Mouse (Mus musculus) C2C12 (cell line): ENCODE measurements around the gene Ppme1.

Experiments used
- CTCF ChIP-seq: IDR thresholded peaks from one replicate; pipeline ENCODE4 v1.5.1; 2011; ENCODE audit not compliant: control insufficient read depth, insufficient read depth, insufficient read length
- MAX ChIP-seq: IDR thresholded peaks from one replicate; pipeline ENCODE4 v1.6.1; 2011; ENCODE audit warnings: mild to moderate bottlenecking, control low read depth

DNA sequence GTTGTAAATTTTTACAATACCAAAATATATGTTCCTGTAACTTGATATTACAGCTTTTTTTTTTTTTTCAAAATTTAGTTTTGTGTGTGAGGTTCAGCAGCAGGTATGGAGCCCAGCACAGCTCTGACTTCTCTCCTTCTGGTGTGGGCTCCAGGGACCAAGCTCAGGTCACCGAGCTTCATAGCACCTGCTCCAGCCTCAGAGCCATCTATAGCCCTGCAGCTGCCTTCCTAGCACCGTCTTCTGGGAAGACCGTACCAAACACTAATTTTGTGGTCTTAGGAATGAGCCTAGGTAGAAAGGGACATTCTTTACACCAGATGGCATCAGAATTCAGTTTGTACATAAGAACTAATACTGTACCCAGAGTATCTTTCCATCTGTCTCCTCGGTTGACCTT is 36.6 kb upstream of the Ppme1 start:
- TF ChIP-seq CTCF (no peak), MAX (no peak)
